Mouse (Mus musculus) stomach, postnatal 0 days (tissue): Measurements from ENCODE around the gene Cbarp. TPM values are rescaled to one million over a fixed set of nuclear protein-coding genes. Genes with fewer than 3 reads are reported as not detected.

Source experiments
- ATAC-seq: fragments of 200-750 bp; cut with Nextera tagmentation; 2 replicates; pipeline ENCODE4 v1.8.0; 2017; ENCODE audit not compliant: low FRiP score, low TSS enrichment
- DNase-seq: peaks from one replicate; pipeline ENCODE4 v3.0.0-alpha.2; 2016; ENCODE audit warnings: low spot score
- H3K27ac ChIP-seq: fragments of 300-500 bp; sonication (generic); replicated peaks from 2 replicates; pipeline ENCODE4 v1.5.1; 2014; ENCODE audit warnings: mild to moderate bottlenecking, control low read depth
- H3K27me3 ChIP-seq: fragments of 300-500 bp; sonication (generic); 2 replicates; pipeline ENCODE4 v1.6.1; 2014; ENCODE audit warnings: low read length; ENCODE audit not compliant: control insufficient read depth, insufficient read depth
- H3K36me3 ChIP-seq: fragments of 300-500 bp; sonication (generic); 2 replicates; pipeline ENCODE4 v1.6.1; 2014; ENCODE audit warnings: low read length, mixed read lengths; ENCODE audit not compliant: control insufficient read depth, insufficient read depth
- H3K4me1 ChIP-seq: fragments of 300-500 bp; sonication (generic); replicated peaks from 2 replicates; pipeline ENCODE4 v1.6.1; 2014; ENCODE audit warnings: antibody characterized with exemption; ENCODE audit not compliant: control insufficient read depth, insufficient read depth
- H3K4me2 ChIP-seq: fragments of 300-500 bp; sonication (generic); replicated peaks from 2 replicates; pipeline ENCODE4 v1.6.1; 2014; ENCODE audit warnings: low read depth, mild to moderate bottlenecking, control low read depth, moderate library complexity
- H3K4me3 ChIP-seq: fragments of 300-500 bp; sonication (generic); 2 replicates; pipeline ENCODE4 v1.5.1; 2014; ENCODE audit warnings: low read depth, low read length, control low read depth
- H3K9ac ChIP-seq: fragments of 300-500 bp; sonication (generic); 2 replicates; pipeline ENCODE4 v1.6.1; 2014; ENCODE audit warnings: mild to moderate bottlenecking, low read length, control low read depth, mixed read lengths
- H3K9me3 ChIP-seq: fragments of 300-500 bp; sonication (generic); 2 replicates; pipeline ENCODE4 v1.6.1; 2016; ENCODE audit warnings: low read length; ENCODE audit not compliant: control insufficient read depth
- CTCF ChIP-seq: IDR thresholded peaks from 2 replicates; pipeline ENCODE4 v1.5.1; 2016; ENCODE audit warnings: antibody characterized with exemption, low read depth, mild to moderate bottlenecking, moderate library complexity
- EP300 ChIP-seq: optimal IDR thresholded peaks from 2 replicates; pipeline ENCODE3; 2016; ENCODE audit warnings: antibody characterized with exemption
- WGBS: fragments of 180-500 bp; shearing (Covaris S2); extraction: QIAGEN DNeasy Blood & Tissue Kit; methylation state at CpG from one replicate; pipeline ENCODE4 v1.1.7; 2014; 5-methylcytosine and 5-hydroxymethylcytosine counted together
- polyA plus RNA-seq: library from polyadenylated mRNA; unstranded; fragments of >200 nt; fragmentation: Nextera tagmentation; extraction: Ambion mirVana; gene quantifications from 2 replicates; pipeline ENCODE4 v1.2.1, GENCODE M21; 2015

The Cbarp gene
- polyA plus RNA-seq, 1 experiment from 2014 or later: 4.2 TPM

DNA sequence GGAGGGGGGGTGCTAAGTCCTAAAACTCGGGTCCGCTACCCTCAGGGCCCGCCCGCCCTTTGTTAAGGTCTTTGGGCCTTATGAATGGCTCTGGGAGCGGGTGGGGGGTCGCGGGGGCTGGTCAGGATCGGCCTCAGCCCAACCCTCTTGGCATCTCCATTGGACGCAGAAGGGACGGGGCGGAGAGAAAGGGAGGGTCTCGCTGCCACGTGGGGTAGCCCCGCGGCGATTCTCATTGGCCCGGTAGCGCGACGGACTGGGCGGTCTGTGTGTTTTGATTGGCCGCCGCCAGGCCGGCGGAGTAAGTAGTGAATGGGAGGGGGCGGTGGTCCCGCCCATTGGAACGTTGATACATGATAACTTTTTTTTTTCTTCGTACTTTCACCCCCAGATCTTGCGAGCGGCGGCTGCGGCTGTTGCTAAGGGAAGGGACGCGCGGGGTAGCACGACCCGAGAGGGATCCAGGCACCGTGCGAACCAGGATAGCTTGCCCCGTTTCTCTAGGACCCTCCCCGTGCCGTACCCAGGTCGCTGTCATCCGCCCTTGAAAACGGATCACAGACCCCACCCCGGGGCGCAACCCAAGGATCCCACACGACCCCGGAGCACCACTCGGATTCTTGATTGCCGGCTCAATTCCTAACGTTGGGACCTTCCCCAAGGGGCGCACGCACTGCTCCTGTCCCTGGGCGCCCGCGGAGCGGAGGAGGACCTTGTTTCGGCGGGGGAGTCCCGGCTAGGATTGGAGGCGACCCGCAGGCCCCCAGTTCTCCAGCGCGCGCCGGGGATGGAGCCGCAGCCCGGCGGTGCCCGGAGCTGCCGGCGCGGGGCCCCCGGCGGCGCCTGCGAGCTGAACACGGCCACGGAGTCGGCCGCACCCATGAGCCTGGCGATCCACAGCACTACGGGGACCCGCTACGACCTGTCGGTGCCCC is 8.9 kb upstream of the Cbarp start:
- WGBS: under 1% methylated on average over 70 of the region's 88 CpGs
- H3K4me1 ChIP-seq: peaks cover 22% of the 10 kb centered on the region
- H3K9me3 ChIP-seq: no peaks in the 10 kb centered on the region
- peak; percentile 98 for DNase-seq
- no peak for TF ChIP-seq CTCF
- TF ChIP-seq EP300: no peak
- H3K4me3 ChIP-seq: peak overlapping the region; percentile 93
- peaks cover 16% of the 10 kb centered on the region for H3K36me3 ChIP-seq
- H3K27ac ChIP-seq: peak overlapping the region; percentile 99
- ATAC-seq: peak; percentile 78
- H3K27me3 ChIP-seq: no peaks in the 10 kb centered on the region
- H3K9ac ChIP-seq: peak overlapping the region; percentile 93
- H3K4me2 ChIP-seq: peak overlapping the region; percentile 92

DNA sequence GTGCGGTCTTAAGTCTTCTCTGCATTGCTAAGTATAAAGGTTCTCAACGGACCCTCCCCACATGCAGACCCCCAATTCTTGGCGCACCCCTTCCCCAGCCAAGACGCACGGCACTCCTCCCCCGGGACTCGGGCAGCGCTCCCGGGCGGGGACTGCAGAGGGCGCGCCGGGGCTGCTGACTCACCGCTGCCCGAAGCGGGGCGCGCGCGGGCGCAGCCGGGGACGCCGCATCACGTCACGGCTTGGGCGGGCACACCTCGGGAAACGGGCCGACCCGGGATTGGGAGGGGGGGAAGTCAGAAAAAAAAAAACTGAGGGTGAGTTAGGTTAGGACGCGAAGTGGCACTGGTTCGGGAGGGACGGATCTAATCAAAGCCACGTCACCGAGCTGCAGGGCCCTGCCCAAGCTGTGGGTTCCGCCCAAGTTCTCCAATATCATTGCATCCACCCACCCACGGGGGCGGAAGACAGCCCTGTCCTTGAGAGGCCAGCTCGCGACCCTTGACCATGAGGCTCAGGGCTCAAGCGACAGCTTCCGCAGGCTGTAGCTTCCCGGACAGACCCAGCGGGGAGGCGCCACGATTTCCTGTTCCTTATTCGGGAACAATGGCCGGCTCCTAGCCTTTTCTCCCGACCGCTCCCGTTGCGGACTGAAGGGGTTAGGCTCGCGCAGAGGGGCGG is 8.1 kb upstream of the Cbarp start:
- Histone ChIP-seq H3K27me3 (no peaks in the 10 kb centered on the region), H3K27ac (peak overlapping the region; percentile 99), H3K9me3 (no peaks in the 10 kb centered on the region), H3K4me3 (peak overlapping the region; percentile 93), H3K4me1 (peaks cover 22% of the 10 kb centered on the region), H3K4me2 (peak overlapping the region; percentile 64), H3K36me3 (peaks cover 12% of the 10 kb centered on the region), H3K9ac (peak overlapping the region; percentile 83)
- peak; percentile 97 for DNase-seq
- under 1% methylated on average over 50 of the region's 57 CpGs for WGBS
- peak; percentile 68 for TF ChIP-seq CTCF
- TF ChIP-seq EP300: peak; percentile 14
- ATAC-seq: peak; percentile 63

DNA sequence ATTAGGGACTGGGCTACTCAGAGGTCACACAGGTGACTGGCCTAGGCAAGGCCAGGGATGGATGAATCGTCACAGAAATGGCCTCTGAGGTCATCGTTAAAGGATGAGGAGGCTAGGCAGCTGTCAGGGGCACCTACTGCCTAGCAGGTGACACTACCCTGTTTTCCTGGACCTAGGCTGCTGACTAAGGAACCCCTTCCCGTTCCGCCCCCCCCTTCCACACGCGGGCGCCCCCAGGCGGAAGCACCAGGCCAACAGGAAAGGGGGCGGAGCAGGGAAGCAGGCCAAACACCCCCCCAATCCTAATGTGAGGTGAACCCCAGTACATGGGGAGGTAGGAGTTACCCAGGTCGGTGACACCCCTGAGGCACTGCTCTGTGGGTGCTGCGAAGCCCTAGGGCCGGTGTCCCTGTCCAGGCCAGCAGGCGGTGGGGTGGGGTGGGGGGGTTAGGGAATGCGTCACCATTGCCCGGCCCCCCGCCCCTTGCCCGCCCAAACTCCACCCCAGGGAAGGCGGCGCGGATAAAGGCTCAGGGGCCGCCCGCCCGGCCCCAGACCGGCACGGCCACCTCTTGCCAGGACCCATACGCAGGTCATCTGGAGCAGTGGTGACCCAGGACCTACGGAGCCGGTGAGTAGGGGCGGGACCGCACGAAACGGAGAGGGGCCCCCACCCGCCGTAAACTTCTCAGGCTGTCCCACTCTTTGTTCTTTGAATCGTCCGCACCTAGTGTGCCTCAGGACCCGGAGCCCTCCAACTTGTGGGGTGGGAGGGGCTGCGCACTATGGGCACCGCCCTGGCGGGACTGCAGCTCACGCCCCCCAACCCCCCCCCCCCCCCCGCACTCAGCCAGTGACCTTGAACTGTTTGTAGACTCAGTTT is 7.3 kb upstream of the Cbarp start, which contains the start of gene Midn:
Gene Midn (plus strand): TSS at position 554 of the 883 bp plus-strand sequence.
- Histone ChIP-seq H3K4me1 (peaks cover 16% of the 10 kb centered on the region), H3K4me2 (peak within 1 kb of the TSS; percentile 64), H3K9ac (peak within 1 kb of the TSS; percentile 83), H3K36me3 (peaks cover 10% of the 10 kb centered on the region), H3K9me3 (no peaks in the 10 kb centered on the region), H3K4me3 (peak within 1 kb of the TSS; percentile 93), H3K27ac (peak within 1 kb of the TSS; percentile 99), H3K27me3 (no peaks in the 10 kb centered on the region)
- TF ChIP-seq CTCF: peak; percentile 75
- TF ChIP-seq EP300: peak; percentile 53
- under 1% methylated on average over 33 of the region's 42 CpGs for WGBS
- DNase-seq: peak; percentile 91
- peak; percentile 38 for ATAC-seq

DNA sequence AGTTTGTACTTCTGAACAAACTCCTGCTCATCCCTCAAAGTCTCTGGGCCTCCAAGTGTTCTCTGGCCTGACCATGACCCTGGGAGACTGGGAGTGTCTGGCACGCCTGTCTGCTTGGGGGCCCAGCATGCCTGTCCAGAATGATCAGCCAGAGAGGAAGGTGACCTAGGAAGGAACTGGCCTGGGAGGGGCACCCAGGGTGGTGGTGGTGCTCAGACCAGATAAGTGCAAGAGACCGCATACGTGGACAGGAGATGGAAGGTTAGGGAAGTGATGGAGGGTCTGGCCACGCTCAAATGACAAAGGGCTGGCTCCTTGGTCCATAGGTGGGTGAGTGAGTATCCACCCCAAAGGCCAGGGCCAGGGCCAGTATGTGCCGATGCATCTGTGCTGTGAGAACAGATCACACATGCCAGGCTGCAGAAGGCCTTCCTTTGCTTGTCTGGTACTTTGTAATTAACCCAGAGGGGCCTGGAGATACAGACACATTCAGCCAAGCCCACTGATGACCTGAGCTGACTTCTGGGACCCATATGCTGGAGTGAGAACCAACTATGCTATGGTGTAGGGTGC is 6.6 kb upstream of the Cbarp start:
- Histone ChIP-seq H3K4me1 (peaks cover 12% of the 10 kb centered on the region; the same call in 1 of the 2 replicates), H3K27ac (peak overlapping the region; percentile 99), H3K9ac (peak overlapping the region; percentile 41; the same call in 1 of the 2 replicates), H3K27me3 (no peaks in the 10 kb centered on the region), H3K4me2 (peak overlapping the region; percentile 64), H3K9me3 (no peaks in the 10 kb centered on the region), H3K36me3 (peaks cover 10% of the 10 kb centered on the region; the same call in 1 of the 2 replicates), H3K4me3 (peak overlapping the region; percentile 93; the same call in 1 of the 2 replicates)
- ATAC-seq: no peak
- TF ChIP-seq CTCF: no peak
- no peak for TF ChIP-seq EP300
- DNase-seq: no peak
- 51% methylated on average over 5 of the region's 5 CpGs for WGBS

DNA sequence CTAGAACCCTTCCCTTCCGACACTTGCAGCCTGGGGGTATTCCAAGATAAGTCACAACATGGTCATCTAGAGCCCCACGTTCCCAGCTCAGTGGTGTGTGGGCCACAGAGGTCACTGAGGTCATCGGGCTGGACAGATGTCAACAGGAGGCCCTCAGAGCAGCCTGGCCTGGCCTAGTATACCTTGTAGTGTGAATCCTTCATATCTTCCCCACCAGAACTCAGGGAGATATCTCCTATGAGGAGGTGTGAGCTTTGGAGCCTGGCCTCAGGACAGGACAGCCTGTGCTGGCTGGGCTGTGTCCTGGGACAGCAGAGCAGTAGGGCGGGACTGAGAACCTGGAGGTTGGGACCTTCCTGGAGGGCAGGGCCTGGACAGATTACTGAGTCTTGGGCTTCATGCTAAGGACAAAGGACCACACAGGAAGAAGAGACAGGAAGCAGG is 6.0 kb upstream of the Cbarp start:
- no peak for TF ChIP-seq EP300
- H3K36me3 ChIP-seq: peaks cover 10% of the 10 kb centered on the region; the same call in 1 of the 2 replicates
- no peaks in the 10 kb centered on the region for H3K9me3 ChIP-seq
- ATAC-seq: no peak
- H3K27ac ChIP-seq: peak overlapping the region; percentile 99
- peak; percentile 46 for DNase-seq
- 63% methylated on average over 4 of the region's 4 CpGs for WGBS
- peaks cover 9% of the 10 kb centered on the region; the same call in 1 of the 2 replicates for H3K4me1 ChIP-seq
- no peaks in the 10 kb centered on the region for H3K27me3 ChIP-seq
- no peak overlapping the region for H3K4me2 ChIP-seq
- peak overlapping the region; percentile 41 for H3K9ac ChIP-seq
- no peak overlapping the region for H3K4me3 ChIP-seq
